Mouse (Mus musculus) lung, postnatal 10 days (tissue): ENCODE measurements around the gene Wnt4.

Experiments used
- DNase-seq: peaks from one replicate; pipeline ENCODE4 v3.0.0; 2021

Wnt4 gene

GRCm38 (mm10) chr4:137279346-137279745 lies 2.1 kb downstream of the Wnt4 start:
- no peak for DNase-seq

GRCm38 (mm10) chr4:137281273-137281672 lies 4.0 kb downstream of the Wnt4 start:
- no peak for DNase-seq

- no peak for DNase-seq
Observed at GRCm38 (mm10) chr4:137282122-137282521, 4.8 kb downstream of the Wnt4 start.

- peak; percentile 63 for DNase-seq
Observed at GRCm38 (mm10) chr4:137282584-137283406, 5.5 kb downstream of the Wnt4 start.

- DNase-seq: no peak
Observed at GRCm38 (mm10) chr4:137283407-137283732, 6.1 kb downstream of the Wnt4 start.

- no peak for DNase-seq
Observed at GRCm38 (mm10) chr4:137285876-137286661, 8.8 kb downstream of the Wnt4 start.

GRCm38 (mm10) chr4:137286662-137286953 lies 9.3 kb downstream of the Wnt4 start:
- no peak for DNase-seq

GRCm38 (mm10) chr4:137287206-137287605 lies 9.9 kb downstream of the Wnt4 start:
- DNase-seq: no peak

- DNase-seq: peak; percentile 76
Observed at GRCm38 (mm10) chr4:137287818-137288217, 10.5 kb downstream of the Wnt4 start.

GRCm38 (mm10) chr4:137289701-137290100 lies 12.4 kb downstream of the Wnt4 start:
- DNase-seq: no peak

- no peak for DNase-seq
Observed at GRCm38 (mm10) chr4:137290250-137290649, 13.0 kb downstream of the Wnt4 start.

- DNase-seq: no peak
Observed at GRCm38 (mm10) chr4:137292625-137293024, 15.3 kb downstream of the Wnt4 start.

- no peak for DNase-seq
Observed at GRCm38 (mm10) chr4:137294032-137294431, 16.7 kb downstream of the Wnt4 start.

GRCm38 (mm10) chr4:137294474-137294873 lies 17.2 kb downstream of the Wnt4 start:
- DNase-seq: no peak

- peak; percentile 36 for DNase-seq
Observed at GRCm38 (mm10) chr4:137294951-137295350, 17.7 kb downstream of the Wnt4 start.

GRCm38 (mm10) chr4:137297611-137298010 lies 20.3 kb downstream of the Wnt4 start:
- DNase-seq: no peak

GRCm38 (mm10) chr4:137298406-137298805 lies 21.1 kb downstream of the Wnt4 start:
- DNase-seq: peak; percentile 69

GRCm38 (mm10) chr4:137300227-137300626 lies 22.9 kb downstream of the Wnt4 start:
- no peak for DNase-seq

GRCm38 (mm10) chr4:137301635-137302034 lies 24.3 kb downstream of the Wnt4 start:
- no peak for DNase-seq

- no peak for DNase-seq
Observed at GRCm38 (mm10) chr4:137304106-137304505, 26.8 kb downstream of the Wnt4 start.

GRCm38 (mm10) chr4:137305066-137305465 lies 27.8 kb downstream of the Wnt4 start:
- DNase-seq: no peak

GRCm38 (mm10) chr4:137305831-137306576 lies 28.7 kb downstream of the Wnt4 start:
- DNase-seq: no peak

- DNase-seq: no peak
Observed at GRCm38 (mm10) chr4:137306577-137306888, 29.2 kb downstream of the Wnt4 start.
